Mouse (Mus musculus): ENCODE results near the gene Zfp62.

DNA sequence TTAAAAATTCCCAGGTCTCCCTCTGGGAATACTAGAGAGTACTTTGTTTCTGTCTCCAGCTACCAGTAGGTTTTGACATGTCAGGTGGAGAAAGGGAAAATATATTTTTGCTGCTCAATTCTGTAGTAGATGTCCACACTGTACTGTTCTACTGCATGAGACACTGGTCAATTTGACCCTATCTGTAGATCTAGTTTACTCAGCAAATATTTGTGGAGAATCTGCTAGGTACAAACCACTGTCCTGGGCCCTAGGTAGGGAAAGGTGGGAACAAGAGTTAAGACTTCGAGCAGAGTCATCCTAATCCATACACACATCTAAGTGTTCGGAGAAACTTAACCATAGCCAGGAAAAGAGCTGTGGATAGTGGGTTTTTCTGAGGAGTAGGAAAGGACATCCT is 16.2 kb downstream of the Zfp62 start:
- TF ChIP-seq CTCF (IDR thresholded peaks at IDR 0.05; ENCODE audit: low read depth, low read length) (no peak), POLR2A (IDR thresholded peaks at IDR 0.05; ENCODE audit: insufficient read depth, low read length) (no peak), EP300 (IDR thresholded peaks at IDR 0.05; ENCODE audit: insufficient read depth, low read depth, low read length) (no peak)
